Mouse (Mus musculus) right cerebral cortex, adult 18-20 months (tissue): ENCODE measurements around the gene Htr1f.
A peak's percentile ranks its signal among the peaks of the same experiment; 100 is the strongest.

Experiments used
- DNase-seq: peaks from one replicate; pipeline ENCODE4 v3.0.0; 2022; ENCODE audit warnings: mixed read lengths

Gene Htr1f

DNA sequence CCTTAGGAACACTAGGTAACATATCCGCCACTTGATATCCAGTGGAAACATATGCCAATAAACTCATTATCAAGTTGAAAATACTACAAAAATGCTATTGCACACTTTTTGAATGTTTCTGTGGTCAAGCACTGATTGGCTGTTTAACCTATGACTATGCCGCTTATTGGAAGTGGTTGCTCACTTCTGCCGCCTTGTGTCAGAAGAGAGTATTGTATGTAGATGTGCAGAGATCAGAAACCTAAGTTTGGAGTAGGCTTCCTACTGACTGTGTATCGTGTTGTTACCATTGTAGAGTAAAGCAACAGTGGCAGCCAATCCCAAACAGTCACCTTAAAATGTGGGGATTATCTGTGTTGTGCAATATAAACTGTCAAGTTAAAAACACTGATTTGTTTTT, 144.0 kb downstream of the Htr1f start:
- no peak for DNase-seq

- no peak for DNase-seq
Observed at GRCm38 (mm10) chr16:64941646-64942195, 163.9 kb downstream of the Htr1f start.

GRCm38 (mm10) chr16:64934793-64935192, 170.9 kb downstream of the Htr1f start:
- DNase-seq, result no peak

DNA sequence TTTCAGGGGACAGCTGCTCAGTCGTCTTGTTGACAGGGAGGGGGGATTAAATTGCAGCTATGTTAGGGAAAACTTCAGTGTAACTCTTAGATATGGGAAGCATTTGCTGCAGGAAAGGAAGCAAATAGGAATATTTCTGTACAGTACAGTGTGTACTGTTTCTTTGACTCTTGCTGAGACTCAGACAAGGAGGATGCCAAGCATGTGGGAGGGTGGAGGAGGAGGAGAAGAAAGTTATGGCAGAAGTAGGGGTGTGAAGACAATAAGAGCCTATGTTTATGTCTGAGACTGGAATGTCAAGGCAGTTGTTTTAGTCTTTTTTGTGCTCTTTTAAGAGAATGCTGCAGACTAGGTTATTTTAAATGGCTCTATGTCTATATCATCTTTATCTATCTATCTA, 171.6 kb downstream of the Htr1f start:
- peak; percentile 71 for DNase-seq

DNA sequence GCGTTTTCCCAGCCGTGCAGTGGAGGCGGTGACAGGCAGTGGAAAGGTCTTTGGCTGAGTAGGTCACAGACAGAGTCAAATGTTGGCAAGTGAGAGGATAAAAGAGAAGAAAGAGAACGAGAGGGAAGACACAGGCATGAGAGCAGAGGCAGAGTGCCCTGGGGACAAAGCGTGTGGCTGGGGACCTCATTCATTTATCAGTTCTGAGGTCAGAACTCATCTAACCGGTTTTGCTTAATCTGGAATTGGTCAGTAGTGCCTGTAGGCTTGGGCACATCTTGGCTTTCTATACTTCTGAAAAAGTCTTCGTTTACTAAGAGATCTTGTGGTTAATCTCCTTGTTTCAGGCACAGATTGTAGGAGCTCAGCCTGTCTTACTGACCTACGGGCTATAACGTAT, 182.2 kb downstream of the Htr1f start:
- no peak for DNase-seq

GRCm38 (mm10) chr16:64908747-64909146, 196.9 kb downstream of the Htr1f start:
- no peak for DNase-seq

GRCm38 (mm10) chr16:64907112-64907511, 198.5 kb downstream of the Htr1f start:
- DNase-seq, result peak; percentile 39

DNA sequence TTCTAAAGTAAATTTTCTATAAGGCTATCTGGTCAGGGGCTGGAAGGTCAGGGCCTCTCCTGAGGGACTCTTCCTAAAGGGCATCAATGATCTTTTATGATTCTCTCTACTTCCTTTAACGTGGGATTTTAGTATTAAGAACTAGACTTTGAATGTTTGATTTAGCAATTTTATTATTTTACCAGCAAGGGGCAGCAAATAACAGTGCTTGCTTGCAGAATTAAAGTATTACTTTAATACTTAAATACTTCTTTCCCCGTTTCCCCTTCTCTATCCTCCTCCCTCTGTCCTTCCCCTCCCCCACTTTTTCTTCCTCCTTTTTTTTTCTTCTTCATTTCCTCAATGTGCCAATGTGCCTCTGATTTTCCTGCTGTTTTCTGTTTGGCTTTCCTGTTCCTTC, 202.3 kb downstream of the Htr1f start:
- no peak for DNase-seq

DNA sequence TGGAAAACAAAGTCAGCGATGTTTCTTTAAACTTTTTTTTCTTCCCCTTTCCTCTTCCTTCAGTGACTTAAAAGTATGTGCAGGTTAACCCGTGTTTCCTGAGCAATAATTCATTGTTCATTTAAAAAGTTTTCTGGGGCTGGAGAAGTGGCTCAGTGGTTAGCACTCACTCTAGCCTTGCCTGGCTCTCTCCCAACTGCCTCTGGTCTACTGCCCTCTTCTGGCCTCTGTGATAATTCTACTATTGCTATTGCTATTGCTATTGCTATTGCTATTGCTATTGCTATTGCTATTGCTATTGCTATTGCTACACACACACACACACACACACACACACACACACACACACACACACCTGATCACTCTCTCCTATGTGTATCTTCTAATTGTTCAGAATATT, 206.6 kb downstream of the Htr1f start:
- no peak for DNase-seq

DNA sequence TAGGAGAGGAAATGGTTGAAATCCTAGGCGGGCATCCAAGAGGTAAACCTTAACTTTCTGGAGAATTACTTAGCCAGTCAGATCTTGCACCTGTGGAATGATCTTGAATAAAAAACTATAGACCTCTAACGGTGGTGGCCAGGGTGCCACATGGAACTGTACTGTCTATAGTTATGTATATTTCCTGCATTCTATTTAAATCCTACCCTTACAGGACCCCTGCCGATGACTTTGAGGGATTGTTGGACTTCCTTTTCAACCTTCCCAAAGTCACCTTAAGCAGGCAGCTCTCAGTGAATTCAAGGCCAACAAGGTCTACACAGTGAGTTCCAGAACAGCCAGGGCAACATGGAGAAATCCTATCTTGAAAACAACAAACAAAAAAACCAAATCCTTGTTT, 216.2 kb downstream of the Htr1f start:
- no peak for DNase-seq

GRCm38 (mm10) chr16:64885547-64885946, 220.1 kb downstream of the Htr1f start:
- no peak for DNase-seq

GRCm38 (mm10) chr16:64885142-64885541, 220.5 kb downstream of the Htr1f start:
- DNase-seq, result no peak

DNA sequence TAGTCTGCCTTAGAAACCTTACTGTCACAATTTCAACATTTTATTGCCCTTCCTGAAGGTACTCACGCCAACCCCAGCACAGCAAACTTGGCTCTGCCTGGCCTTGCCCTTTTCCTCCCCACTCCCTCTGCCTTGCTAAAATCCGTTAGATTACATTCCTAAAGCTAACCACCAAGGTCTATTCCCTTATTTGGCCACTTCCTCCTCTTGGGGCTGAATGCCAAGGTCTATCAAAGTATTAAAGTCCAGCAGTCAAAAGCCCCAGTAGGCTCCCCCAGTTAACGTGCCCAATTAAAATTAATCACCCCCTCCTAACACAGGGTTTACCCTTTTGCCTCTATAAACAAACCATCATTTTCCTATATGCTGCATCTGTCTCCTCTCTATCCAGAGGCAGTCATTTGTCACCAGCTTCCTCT, 221.2 kb downstream of the Htr1f start:
- DNase-seq, result no peak

DNA sequence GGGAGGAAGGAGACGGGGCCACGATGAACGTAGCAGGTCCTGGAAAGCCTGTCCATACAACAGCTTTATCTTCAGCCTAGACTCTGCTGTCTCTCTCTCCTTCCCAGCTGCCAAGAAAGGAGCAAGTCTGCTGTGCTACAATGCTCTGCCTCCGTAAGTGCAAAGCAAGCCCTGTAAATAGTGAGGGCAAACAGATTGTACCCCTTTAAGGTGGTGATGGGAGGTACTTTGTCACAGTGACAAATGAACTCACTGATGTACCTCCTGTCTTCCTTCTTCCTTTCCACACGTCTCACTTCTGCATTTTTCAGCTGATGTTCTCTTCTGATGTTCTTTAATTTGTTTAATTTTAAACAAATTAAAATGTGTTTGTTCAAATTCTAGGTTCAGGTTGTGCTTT, 221.8 kb downstream of the Htr1f start:
- no peak for DNase-seq

- DNase-seq, result no peak
Observed at GRCm38 (mm10) chr16:64881442-64881841, 224.2 kb downstream of the Htr1f start.

GRCm38 (mm10) chr16:64880986-64881385, 224.7 kb downstream of the Htr1f start:
- no peak for DNase-seq

- no peak for DNase-seq
Observed at GRCm38 (mm10) chr16:64879735-64880134, 225.9 kb downstream of the Htr1f start.

DNA sequence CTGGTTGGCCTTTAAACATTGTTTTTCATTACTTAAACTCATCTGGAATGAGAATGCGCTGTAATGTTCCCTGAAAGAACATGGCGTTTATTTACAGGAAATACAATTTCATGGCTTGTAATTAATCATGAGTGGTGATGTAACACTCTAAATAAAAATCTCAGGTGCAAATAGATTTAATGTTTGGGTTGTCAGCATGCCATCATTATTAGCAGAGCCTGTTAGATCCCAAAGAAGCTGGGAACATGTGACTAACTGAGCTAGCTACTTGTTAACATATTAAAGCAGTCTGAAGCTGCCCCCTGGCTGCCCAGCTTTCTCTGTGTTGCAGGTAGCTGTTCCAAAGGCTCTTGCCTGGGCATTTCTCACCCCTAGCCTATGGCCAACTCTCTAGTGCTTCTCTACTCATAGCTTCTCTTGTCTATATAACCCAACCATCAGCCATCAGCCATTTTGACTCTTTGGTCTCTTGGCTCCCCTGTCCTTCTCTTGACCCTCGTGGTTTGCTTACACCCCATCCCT, 227.0 kb downstream of the Htr1f start:
- DNase-seq, result no peak

GRCm38 (mm10) chr16:64877314-64877713, 228.3 kb downstream of the Htr1f start:
- no peak for DNase-seq

GRCm38 (mm10) chr16:64876631-64877265, 228.9 kb downstream of the Htr1f start:
- no peak for DNase-seq

DNA sequence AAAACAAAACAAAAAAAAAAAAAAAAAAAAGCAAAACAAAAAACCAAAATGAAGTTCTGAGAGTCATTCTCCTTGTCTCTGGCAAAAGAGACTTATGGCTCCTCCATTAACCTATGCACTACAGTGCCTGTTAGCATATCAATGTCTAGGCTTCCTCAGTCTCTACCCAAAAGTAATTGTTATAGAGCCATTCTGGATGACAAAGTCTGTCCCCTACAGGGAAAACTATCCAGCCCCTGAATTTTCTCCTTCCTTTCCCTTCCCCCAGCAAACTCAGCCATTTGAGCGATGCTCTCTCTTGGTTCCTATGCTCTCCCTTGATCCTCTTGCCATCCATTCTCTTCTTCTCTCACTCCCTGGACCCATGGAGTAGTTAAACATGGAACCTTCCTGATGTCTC, 229.8 kb downstream of the Htr1f start:
- DNase-seq, result no peak

DNA sequence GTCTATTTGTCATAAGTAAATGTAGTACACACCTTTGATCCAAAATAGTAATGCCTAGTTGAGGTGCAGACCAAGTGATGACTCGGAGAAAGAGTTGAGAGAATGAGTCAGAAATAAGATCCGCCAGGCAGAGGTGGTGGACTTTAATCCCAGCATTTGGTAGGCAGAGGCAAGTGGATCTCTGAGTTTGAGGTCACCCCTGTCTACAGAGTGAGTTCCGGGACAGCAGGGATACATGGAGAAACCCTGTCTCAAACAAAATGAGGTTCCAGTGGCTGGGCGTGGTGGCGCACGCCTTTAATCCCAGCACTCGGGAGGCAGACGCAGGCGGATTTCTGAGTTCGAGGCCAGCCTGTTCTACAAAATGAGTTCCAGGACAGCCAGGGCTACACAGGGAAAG, 230.3 kb downstream of the Htr1f start:
- no peak for DNase-seq
